Mouse (Mus musculus): ENCODE results near the gene Ralgapb. TPM values are rescaled to one million over a fixed set of nuclear protein-coding genes. Genes with fewer than 3 reads are reported as not detected.

Gene Ralgapb
- total RNA-seq (2021) = 100 to 1,000 TPM; 103 to 106 TPM

DNA sequence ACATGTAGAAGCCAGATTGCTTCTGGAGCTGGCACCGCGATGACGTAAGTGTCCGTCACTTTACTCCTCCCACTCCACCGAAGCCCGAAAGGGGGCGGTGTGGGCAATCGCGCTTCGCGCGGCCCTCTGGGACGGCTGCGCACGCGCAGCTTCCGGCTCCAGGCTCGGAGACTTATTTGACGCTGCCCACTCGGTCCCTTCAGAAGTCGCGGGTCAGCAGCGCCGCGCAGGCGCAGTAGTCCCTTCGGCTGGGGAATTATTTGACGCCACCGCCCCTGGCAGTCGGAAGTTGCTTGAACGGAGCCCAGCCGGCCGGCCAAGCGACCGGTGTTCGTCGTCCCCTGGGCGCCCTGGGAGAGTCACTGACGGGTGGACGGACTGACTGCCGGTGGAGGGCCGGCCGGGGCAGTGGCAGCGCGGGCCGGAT lies at the start of gene Ralgapb:
Gene Ralgapb (plus strand): TSS at position 254 of the 427 bp plus-strand sequence.
- peak; percentile 99 for DNase-seq (ENCODE audit: low spot score in 2 of 2)
- intact Hi-C loops (cut with DNase I) = no loop called here

DNA sequence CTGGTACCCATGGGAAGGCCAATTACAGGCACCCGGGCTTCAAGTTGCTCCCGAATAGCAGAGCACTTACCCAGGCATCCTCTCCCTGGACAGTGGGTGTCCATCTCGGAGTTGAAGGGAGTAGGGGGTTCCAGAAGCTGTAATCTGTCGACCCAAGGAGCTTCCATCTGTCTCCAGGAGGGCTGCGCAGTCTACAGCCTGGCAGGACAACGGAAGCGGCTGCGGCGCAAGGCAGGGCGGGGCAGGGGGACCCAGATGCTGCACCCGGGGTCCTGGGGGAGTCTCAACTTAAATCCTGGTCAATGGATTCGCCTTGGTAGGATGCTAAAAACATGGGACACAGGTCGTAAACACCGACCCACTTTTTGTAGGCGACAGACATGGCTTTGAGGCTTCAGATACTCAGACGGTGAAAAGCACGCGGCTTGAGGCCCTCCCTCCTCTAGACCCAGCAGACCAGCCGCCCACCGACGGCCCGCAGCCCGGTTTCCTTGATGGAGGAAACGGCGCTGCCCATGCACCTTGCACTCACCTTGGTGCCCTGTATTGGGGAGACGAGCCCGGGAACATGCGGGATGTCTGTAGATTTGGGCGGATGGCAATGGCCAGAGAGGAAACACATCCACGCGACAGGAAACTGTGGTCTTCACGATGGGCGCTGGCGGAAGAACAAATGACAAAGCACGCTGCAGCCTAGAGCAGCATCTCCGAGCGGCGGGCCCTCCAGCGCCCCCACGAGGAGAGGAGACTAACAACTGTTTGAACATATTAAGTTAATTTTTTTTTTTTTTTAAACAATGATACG lies 48.6 kb upstream of the Ralgapb start:
- peak; percentile 90 to 92 for DNase-seq (ENCODE audit: low spot score in 2 of 2)
- intact Hi-C loops (cut with DNase I) = no loop called here

DNA sequence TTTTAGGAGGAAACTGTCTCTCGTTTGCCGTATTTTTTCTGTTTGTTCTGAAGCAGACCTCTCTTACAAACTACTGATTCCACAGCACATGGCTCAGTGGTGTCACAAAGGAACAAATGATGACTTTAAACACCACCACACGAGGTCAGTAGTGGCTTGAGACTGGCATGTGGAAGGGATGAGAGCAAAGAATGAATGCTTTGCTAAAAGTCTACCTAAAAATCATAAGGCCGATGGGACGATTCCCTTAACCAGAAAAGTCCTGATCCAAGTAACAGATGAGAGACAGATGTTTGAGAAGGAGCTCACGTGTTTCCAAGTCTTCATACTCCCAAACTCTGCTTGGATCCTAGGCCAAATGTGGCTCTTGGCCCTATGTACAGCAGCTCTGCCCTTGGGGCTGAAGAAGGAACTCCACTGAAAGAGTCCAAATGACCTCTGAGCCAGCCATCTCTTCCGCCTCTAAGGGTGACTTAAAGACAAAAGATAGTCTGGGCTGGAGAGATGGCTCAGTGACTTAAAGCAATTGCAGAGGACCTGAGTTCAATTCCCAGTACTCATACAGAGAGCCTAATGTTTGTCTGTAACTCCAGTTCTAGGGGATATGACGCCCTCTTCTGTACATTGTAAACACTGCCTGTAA lies 47.8 kb upstream of the Ralgapb start:
- DNase-seq (ENCODE audit: low spot score in 2 of 2) = no peak
- intact Hi-C loops (cut with DNase I) = no loop called here

DNA sequence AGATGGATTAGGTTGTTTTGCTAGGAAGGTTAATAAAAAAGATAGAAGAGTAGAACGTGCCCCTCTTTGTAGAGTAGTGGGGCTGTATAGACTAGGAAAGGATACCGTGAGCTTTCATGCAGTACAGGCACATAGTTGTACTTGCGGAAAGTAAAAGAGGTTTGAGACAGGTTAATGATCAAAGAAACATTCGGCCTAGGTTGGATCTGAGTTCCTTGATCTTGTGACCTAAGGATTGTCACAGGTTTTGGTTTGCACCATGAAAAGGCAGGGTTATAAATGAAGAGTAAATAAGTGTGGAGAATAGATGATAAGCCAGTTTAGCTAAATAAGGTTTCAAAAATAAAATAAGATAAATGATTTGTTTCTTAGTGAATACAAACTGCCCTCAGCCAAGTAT lies 45.5 kb upstream of the Ralgapb start:
- no peak for DNase-seq (ENCODE audit: low spot score in 2 of 2)
- intact Hi-C loops (cut with DNase I) = no loop called here

DNA sequence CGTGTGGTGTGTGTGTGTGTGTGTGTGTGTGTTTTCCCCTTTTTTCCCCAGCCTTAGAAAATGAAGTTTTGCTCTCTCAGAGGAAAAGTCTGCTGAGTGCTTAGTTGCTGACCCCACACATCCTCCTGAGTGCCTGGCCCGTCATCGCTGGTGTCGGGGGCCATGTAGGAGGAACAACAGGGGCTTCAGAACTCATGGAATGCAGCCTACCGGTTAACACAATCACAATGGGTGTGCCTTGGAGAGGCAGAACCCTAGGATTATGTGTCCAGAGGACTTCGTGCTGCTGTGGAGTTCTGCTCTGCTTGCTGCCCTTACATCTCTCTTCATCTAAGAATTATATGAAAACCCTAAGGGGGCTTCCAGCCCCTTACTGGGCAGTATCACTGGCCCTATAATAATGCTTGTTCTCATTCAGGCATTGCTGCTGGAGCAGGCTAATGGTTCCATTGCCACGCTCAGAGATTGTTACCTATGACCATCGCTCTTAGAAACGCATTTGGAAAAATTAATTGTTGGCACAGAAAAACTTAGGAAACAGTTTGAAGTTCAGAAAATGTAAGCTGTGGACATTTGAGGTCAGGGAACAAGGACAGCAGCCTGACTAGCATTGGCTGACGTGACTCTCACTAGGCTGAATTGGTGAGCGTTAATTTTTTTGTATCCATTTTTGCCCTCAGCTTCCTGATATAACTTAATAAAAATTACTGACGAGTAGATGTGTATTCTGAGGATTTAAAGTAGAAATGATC lies 44.4 kb upstream of the Ralgapb start:
- intact Hi-C loops (cut with DNase I) = no loop called here
- no peak for DNase-seq (ENCODE audit: low spot score in 2 of 2)

DNA sequence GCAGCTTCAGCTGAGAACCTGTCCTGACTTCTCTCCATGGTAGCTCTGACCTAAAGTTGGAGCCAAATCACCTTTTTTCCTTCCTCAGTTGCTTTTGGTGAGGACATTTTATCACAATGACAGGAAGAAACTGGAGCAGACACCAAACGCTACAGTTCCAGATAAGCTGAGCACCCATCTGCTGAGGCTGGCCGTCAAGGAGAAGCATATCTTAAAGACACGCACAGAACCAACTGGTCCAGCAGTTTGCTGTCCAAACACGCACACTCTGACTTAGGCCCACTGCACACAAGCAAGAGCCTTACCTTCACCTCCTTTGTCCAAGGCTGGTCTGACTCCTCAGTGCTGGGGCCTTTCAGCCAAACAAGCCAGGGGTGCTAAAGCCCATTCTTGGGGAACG lies 42.0 kb upstream of the Ralgapb start:
- intact Hi-C loops (cut with DNase I) = no loop called here
- no peak for DNase-seq (ENCODE audit: low spot score in 2 of 2)

DNA sequence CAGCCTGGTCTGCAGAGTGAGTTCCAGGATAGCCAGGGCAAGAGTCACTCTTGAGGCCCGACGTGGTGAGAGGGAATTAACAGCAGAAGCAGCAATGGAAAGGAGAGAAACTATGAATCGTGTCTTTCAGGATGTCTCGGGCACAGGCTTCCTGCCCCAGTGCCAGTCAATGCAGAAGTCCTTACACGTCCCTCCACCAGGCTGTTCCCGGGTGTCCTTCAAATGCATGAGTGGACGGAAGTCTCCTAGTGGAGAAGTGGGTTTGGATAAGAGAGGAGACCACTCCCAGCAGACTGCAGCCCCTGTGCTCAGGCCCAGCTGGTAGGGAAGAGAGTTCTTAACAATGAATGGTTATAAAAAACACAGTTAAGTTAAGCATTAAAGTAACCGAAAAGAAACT lies 41.3 kb upstream of the Ralgapb start:
- intact Hi-C loops (cut with DNase I) = no loop called here
- no peak for DNase-seq (ENCODE audit: low spot score in 2 of 2)

DNA sequence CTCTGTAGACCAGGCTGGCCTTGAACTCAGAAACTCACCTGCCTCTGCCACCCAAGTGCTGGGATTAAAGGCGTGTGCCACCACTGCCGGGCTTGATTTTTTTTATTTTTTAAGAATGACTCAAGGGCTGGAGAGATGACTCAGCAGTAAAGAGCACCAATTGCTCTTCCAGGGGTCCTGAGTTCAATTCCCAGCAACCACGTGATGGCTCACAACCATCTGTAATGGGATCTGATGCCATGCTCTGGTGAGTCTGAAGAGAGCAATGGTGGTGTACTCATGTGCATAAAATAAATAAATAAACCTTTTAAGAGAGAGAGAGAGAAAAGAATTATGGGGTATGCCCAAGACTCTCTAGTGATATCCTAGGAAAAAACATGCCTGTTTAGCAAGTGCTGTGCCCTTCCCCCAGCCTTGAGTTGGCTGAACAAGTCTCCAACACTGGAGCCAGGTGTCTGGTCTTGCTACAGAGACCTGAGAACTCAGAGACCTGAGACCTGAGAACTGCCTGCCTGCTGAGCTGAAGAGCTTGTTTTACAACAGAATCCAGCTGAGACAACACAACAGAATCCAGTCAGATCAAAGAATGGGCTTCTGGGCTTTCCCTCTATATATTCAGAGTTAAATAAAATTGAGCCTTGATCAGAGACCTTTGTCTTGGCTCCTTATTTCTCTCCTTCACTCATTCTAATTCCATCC lies 40.0 kb upstream of the Ralgapb start:
- no peak for DNase-seq (ENCODE audit: low spot score in 2 of 2)
- intact Hi-C loops (cut with DNase I) = no loop called here

DNA sequence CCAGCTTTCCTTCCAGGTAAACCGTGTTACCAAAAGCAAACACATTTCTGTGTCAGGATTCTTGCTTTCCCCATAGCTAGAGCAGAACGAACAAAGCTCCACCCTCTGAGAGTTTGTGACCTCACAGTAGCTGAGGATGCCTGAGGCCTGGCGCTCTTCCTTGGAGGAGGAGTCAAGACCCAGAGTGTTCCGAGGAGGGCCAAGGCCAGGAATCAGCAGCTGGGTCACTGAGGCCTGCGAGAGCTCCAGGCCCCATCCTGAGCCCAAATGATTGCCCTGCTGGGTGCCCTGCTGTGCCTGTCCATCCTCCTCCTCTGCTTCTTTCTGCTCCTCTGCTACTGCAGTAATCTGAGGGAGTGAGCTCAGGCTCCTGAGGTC lies 39.5 kb upstream of the Ralgapb start:
- no peak for DNase-seq (ENCODE audit: low spot score in 2 of 2)
- intact Hi-C loops (cut with DNase I) = no loop called here

DNA sequence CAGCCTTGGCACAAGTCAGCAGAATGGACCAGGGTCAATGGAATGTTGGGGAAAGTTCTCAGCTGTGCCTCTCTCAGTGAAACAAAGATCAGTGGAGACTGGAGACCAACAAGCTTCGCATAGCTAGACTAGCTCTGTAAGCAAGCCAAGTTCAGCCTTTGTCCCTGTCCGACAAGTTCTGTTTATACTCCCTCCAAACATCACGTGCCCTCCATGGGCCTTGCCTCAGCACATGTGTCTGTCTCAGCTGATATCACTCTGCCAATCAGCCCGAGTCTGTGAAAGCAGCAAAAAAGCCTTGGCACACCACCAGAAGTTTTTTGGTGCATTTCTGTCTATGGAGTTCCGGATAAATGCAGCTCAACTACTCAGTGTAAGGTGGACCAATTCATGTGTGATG lies 36.6 kb upstream of the Ralgapb start:
- DNase-seq (ENCODE audit: low spot score in 2 of 2) = no peak
- intact Hi-C loops (cut with DNase I) = no loop called here

DNA sequence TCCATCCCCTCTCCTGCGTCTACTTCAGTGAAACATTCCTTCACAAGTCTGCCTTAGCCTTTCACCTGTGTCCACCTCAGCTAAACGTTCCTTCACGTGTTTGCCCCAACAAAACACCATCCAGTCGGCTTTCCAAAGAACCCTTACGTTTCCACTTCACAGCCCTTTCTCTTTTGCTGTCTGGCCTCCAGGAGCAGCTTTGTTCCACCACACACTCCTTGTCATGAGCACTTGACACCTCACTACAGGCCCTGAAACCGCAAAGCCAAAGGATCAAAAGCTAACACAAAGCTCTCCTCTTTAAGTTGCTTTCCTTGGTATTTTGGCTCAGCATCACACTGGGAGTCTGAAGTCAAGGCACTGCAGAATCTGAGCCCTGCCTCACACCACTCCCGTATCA lies 36.1 kb upstream of the Ralgapb start:
- no peak for DNase-seq (ENCODE audit: low spot score in 2 of 2)
- intact Hi-C loops (cut with DNase I) = no loop called here

DNA sequence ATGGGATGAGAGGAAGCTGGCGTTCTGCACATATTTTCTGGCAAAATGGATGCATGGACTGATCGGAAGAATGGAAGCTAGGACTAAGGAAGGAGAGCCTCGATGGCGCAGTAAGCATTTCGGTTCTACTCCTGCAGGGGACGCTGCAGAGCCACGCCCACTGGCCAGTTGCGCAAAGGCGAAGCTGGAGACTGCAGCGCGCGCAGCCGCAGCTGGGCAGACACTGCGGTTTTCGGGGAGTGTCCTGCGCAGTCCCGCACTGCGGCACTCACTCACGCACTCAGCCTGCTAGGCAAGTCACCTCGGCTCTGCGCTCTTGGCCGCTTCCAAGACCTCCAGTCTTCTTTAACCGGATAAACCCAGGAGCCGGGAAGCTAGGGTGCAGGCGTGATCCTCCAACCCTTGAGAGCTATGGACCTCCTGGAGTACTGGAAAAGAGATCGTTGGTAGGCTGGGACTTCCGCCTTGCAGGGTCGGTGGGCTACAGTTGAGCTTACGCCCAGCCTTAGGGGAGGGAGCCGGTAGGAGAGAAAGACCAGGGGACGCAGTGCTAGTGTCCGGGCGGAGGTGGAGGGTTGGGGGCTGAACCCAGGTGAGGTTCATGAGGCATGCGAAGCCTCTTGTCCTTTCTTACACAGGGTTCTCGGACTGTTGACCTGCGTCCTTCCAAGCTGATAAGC lies 34.1 kb upstream of the Ralgapb start, which contains the start of gene Snhg11:
Gene Snhg11 (plus strand): TSS at position 196 of the 680 bp plus-strand sequence.
- intact Hi-C loops (cut with DNase I) = loop anchor here (5.0 kb wide), 1 partner anchor 267 kb away; no protein-coding TSS in a partner anchor
- peak; percentile 93 to 96 for DNase-seq (ENCODE audit: low spot score in 2 of 2)

DNA sequence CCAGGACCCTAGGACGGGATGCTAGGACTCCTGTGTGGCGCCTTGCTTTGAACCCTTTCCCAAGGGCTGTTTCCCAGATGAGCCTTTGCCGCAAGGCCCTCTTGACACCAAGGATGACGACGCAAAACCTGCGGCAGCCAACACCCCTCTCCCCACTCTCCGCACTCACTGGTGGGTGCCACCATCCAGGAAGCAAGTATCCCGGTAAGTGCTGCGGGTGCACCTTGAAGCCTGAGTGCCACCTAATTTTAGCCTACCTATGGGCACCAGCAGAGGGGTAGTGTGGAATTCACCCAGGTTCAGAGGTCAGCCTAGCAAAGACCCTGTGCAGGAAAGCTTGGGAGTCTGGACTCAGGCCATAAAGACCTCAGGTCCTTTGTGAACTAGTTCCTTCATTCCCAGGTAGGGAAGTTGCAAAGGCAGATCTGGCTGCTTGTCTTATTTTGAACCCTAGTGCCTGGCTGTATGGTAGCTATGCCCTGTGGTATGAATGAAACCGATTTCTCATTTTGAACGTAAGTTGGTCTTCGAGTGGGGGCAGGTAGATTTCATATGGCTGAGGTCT lies 33.4 kb upstream of the Ralgapb start:
- intact Hi-C loops (cut with DNase I) = loop anchor here (5.0 kb wide), 1 partner anchor 266 kb away; no protein-coding TSS in a partner anchor
- DNase-seq (ENCODE audit: low spot score in 2 of 2) = peak in 1 of 2 experiments; percentile 31

DNA sequence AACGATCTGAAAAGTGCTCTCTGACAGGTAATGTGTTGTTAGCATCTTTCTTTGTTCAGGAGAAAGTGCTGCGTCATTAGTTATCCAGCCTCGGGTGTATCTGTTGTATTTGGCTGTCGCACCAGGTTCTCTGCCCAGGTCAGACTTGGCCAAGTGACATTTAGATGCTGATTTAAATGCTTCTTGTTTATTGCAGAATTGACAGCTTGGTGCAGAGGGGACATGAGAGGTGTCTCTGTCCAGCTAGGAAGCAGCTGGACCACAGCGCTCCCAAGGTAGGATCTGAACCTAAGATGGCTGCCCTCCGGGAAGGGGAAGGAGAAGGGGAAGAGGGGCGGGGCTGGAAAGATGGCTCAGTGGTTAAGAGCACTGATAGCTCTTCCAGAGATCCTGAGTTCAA lies 32.9 kb upstream of the Ralgapb start:
- DNase-seq (ENCODE audit: low spot score in 2 of 2) = peak; percentile 62 to 67

DNA sequence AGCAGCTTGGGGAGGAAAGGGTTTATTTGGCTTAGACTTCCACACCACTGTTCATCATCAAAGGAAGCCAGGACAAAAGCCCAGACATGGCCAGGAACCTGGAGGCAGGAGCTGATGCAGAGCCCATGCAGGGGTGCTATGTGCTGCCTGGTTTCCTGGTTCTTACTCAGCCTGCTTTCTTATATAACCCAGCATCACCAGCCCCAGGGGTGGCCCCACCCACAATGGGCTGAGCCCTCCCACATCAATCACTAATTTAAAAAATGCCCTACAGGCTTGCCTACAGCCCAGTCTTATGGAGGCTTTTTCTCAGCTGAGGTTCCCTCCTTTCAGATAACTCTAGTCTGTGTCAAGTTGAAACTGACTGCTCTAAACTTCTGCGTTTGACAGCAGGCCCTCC lies 31.8 kb upstream of the Ralgapb start:
- peak in 1 of 2 experiments; percentile 63 for DNase-seq (ENCODE audit: low spot score in 2 of 2)
- intact Hi-C loops (cut with DNase I) = loop anchor here (5.0 kb wide), 1 partner anchor 264 kb away; no protein-coding TSS in a partner anchor

More for the DNA sequence above, 32.9 kb upstream of the Ralgapb start:
- intact Hi-C loops (cut with DNase I) = loop anchor here (5.0 kb wide), 1 partner anchor 266 kb away; no protein-coding TSS in a partner anchor

DNA sequence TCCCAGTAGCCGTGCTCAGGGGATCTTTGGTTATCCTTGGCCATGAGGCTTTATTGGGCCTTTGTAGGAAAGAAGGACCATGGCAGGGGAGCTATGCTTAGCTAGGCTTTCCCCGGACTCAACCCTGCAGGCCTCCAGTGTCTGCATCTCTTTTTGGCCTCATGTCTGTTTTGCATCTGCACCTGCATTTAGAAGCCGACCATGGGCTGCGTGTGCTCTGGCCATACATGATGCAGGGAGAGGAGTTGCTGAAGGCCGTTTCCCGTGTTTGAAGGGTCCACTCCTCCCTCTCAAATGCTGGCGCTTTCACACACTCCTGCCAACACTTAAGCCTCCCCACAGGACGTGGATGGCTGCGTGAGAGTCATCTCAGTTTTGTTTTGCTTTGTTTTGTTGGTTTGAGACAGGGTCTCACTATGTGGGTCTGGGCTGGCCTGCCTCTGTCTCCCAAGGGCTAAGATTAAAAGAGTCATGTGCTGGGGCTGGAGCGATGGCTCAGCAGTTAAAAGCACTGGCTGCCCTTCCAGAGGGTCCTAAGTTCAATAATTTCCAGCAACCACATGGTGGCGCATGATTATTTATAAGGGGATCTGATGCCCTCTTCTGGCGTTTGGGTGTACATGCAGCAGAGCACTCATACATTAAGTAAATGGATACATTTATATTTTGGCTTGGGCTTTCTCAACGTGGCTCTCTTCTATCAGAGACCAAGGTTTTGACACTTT lies 30.1 kb upstream of the Ralgapb start:
- DNase-seq (ENCODE audit: low spot score in 2 of 2) = peak; percentile 65 to 84
- intact Hi-C loops (cut with DNase I) = loop anchor here (5.0 kb wide), 1 partner anchor 263 kb away; no protein-coding TSS in a partner anchor

DNA sequence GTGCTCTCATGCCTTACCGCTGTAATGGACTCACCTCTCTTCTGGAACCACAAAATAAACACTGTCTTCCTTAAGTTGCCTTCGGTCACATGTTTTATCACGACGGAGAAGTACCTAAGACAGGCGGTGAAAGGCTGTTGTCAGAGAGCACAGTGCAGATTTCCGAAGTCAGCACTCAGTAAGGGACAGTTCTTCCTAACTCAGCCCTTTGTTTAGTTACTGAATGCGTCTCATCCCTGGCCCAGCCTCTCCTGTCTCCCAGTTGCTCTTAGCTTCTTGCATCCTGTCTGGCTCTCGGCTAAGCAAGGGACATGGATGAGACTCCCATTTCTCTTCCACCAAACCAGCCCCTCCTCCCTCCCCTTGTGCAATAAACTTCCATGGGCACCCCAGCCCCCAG lies 23.6 kb upstream of the Ralgapb start:
- intact Hi-C loops (cut with DNase I) = no loop called here
- DNase-seq (ENCODE audit: low spot score in 2 of 2) = no peak

DNA sequence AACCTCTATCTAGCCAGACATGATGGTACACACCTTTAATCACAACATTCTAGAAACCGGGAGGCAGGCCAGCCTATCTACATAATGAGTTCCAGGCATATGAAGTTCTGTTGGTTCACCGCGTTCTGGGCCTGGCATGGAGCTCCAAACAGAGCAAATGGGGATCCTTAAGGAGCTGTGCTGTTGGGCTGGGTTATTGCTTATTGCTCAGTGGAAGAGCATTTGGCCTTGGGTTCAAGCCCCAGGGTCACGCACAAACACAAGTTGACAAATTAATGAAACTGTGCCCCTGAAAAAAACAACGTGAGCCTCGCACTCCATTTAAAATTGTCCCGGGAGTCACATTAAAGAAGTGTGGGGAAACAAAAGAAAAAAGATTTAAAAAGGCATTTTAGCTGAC lies 20.2 kb upstream of the Ralgapb start:
- intact Hi-C loops (cut with DNase I) = no loop called here
- DNase-seq (ENCODE audit: low spot score in 2 of 2) = no peak
